Mouse (Mus musculus) spleen, adult 2 months (tissue): Measurements from ENCODE around the gene Dhx38. TPM values are rescaled to one million over a fixed set of nuclear protein-coding genes. Genes with fewer than 3 reads are reported as not detected.
A peak's percentile ranks its signal among the peaks of the same experiment; 100 is the strongest.

ENCODE experiments used
- DNase-seq, 2 experiments: peaks; one replicate each; pipeline versions ENCODE4 v3.0.0 to v3.0.0-alpha.2; 2012 to 2021; ENCODE audit warnings: low spot score in 2 of 2, low read depth in 1 of 2
- H3K27ac ChIP-seq: fragments of 200-500 bp; 2 replicates; pipeline ENCODE4 v1.5.1; 2012; ENCODE audit warnings: low read length, inconsistent platforms; ENCODE audit not compliant: insufficient read depth
- H3K27me3 ChIP-seq: fragments of 200-500 bp; 2 replicates; pipeline ENCODE4 v1.6.1; 2012; ENCODE audit warnings: mild to moderate bottlenecking, moderate library complexity, low read length, inconsistent platforms; ENCODE audit not compliant: control insufficient read depth, insufficient read depth
- H3K36me3 ChIP-seq: fragments of 200-500 bp; 2 replicates; pipeline ENCODE4 v1.6.1; 2012; ENCODE audit warnings: mild to moderate bottlenecking, low read length, inconsistent platforms; ENCODE audit not compliant: control insufficient read depth, insufficient read depth
- H3K4me1 ChIP-seq: fragments of 200-500 bp; 2 replicates; pipeline ENCODE4 v1.6.1; 2011; ENCODE audit warnings: inconsistent platforms; ENCODE audit not compliant: control insufficient read depth, insufficient read depth, insufficient read length
- H3K4me3 ChIP-seq: fragments of 200-500 bp; 2 replicates; pipeline ENCODE4 v1.5.1; 2011; ENCODE audit warnings: mild to moderate bottlenecking, inconsistent platforms; ENCODE audit not compliant: insufficient read depth, insufficient read length; ENCODE audit errors: extremely low read depth
- CTCF ChIP-seq: fragments of 200-500 bp; IDR thresholded peaks from 2 replicates; pipeline ENCODE4 v1.5.1; 2011; ENCODE audit warnings: mild to moderate bottlenecking, inconsistent platforms; ENCODE audit not compliant: insufficient read depth, insufficient read length, insufficient replicate concordance; ENCODE audit errors: extremely low read depth
- POLR2A ChIP-seq: fragments of 200-500 bp; IDR thresholded peaks from 2 replicates; pipeline ENCODE4 v1.6.1; 2011; ENCODE audit warnings: low read depth, low read length, inconsistent platforms
- WGBS: fragments of 180-500 bp; shearing (Covaris S2); methylation state at CpG from one replicate; pipeline ENCODE4 v1.1.7; 2018; 5-methylcytosine and 5-hydroxymethylcytosine counted together
- polyA plus RNA-seq: library from polyadenylated mRNA; depleted of rRNA; stranded (reverse); fragments of >200 nt; gene quantifications from 2 replicates; pipeline ENCODE4 v1.2.3, GENCODE M21; 2012; rRNA removed

The Dhx38 gene
- polyA plus RNA-seq, 1 experiment: 20.1 TPM

DNA sequence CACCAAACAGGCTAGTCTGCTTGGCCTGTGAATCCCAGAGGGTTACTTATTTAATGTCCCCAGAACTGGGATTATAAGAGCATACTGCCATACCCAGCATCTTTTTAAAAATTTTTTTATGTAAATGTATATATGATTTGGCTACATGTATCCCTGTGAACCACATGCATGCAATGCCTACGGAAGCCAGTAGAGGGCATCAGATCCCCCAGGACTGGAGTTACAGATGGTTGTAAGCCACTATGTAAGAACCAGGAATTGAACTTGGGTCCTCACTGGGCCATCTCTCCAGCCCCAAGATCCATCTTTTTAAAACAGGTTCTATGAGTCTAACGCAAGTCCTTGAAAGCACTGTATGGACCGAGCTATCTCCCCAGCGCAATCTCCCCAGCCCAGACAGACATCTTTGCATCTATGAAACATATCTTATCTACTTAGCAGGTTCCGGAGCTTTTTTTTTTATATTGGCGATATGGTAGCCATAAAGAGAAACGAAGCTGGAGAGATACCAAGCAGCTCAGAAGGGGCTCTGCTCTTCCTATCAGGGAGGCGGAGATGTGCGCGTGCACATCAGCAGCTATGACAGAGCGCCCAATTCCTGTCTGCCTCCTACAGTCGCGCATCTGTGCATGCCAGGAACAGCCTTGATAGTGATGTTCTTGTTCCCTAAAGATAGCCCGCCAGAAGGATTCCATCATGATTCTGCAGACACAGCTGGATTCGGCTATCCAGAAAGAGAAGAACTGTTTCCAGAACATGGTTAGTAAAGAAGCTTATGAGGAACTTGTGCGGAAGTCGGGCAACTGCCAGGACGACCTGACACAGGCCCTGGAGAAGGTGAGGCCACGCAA lies 30.3 kb downstream of the Dhx38 start:
- no peaks in the 10 kb centered on the region for H3K27me3 ChIP-seq
- no peak overlapping the region for H3K4me3 ChIP-seq
- no peaks in the 10 kb centered on the region for H3K4me1 ChIP-seq
- WGBS: 89% methylated on average over 19 of the region's 19 CpGs
- no peaks in the 10 kb centered on the region for H3K36me3 ChIP-seq
- TF ChIP-seq CTCF: peak; percentile 2; the same call in 1 of the 2 replicates
- no peak for TF ChIP-seq POLR2A
- no peak for DNase-seq
- H3K27ac ChIP-seq: no peak overlapping the region

DNA sequence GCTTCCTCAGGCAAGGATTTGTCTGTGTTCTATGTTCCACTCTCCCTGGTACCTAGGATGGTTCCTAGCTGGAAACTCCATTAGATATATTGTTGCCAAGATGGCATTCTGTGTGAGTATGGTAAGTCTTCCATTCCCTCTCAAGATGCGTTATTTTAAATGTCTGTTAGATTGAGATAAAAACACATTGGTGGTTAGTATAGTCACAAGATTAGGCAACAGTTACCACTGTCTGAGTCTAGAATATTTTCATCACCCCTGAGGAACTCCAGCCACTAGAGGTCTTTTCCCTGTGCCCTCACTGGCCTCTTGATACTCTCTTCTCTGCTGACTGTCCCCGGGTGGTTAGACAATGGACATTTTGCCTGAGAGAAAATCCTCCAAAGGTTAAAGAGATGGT lies 41.7 kb downstream of the Dhx38 start:
- WGBS: 80% methylated on average over 2 of the region's 2 CpGs
- DNase-seq: no peak
- Histone ChIP-seq H3K4me1 (no peaks in the 10 kb centered on the region), H3K27ac (no peak overlapping the region), H3K27me3 (no peaks in the 10 kb centered on the region), H3K4me3 (no peak overlapping the region), H3K36me3 (no peaks in the 10 kb centered on the region)
- TF ChIP-seq CTCF: no peak
- no peak for TF ChIP-seq POLR2A

DNA sequence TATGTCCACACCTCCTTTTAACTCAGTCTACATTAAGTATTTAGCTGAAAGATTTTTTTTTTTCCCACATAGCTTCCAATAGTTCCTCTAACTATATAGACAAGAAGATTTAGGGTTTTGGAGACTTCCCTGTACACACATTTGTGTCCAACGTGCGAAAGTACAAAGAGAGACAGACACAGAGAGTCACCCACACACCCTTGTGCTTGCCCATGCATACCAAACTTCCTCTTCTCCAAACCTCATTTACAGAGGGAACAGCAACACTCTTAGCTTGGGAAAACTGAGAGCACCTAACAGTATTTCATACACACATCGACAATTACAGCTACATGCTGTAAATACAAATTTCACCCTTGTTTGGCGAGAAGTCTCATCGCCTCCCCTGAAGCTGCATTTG lies 60.1 kb downstream of the Dhx38 start:
- Histone ChIP-seq H3K36me3 (no peaks in the 10 kb centered on the region), H3K27me3 (no peaks in the 10 kb centered on the region), H3K4me3 (no peak overlapping the region), H3K4me1 (no peaks in the 10 kb centered on the region), H3K27ac (no peak overlapping the region)
- no peak for DNase-seq
- 74% methylated on average over 5 of the region's 5 CpGs for WGBS
- no peak for TF ChIP-seq CTCF
- TF ChIP-seq POLR2A: no peak

DNA sequence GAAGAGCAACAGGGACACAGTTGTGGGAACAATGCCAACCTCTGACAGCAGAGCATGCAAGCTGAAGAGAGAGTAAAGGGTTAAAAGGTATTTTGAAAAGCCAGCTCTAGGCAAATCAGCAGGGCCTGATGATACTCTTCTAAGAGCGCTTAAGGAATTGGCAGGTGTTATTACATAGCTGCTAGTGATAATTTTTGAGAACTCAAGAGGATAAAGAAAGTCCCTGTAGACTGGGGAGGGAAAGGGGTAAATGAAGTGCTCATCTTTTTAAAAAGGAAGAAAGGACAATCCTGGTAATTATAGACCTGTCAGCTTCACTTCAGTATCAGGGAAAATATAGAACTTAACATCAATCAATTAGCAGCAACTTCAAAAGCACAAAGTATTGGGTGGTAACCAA lies 62.1 kb downstream of the Dhx38 start:
- TF ChIP-seq POLR2A (no peak), CTCF (no peak)
- WGBS: 80% methylated on average over 1 of the region's 1 CpGs

DNA sequence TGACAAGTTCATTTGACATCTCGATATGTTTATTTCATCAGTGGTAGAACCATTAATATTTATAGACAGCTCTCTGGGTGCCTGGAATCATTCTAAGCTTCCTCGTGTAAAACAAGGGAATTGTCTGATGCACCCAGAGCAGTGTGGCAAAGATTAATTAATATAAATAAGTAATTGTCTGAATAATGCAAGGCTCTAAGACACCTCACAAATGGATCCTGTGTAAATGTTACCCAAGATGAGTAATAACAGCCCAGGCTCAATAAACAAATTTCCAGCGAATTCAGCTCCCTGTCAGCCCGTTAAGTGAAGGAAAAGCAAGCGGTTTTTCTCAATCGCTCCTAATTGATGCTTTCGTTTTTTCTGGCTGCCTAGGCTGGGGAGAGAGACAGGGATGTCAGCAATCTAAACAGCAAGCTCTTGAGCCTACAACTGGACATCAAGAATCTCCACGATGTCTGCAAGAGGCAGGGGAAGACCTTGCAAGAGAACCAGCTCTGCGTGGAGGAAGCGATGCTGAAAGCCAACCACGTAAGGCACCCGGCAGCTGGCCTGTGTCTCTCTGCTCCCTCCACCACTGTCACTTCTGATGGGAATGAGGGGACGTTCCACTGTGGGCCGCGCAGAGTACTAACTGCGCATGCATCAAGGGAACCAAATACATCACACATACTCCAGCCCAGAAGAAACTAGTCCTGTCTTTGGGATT lies 66.5 kb downstream of the Dhx38 start:
- no peak for DNase-seq
- Histone ChIP-seq H3K27ac (no peak overlapping the region), H3K4me1 (no peaks in the 10 kb centered on the region), H3K4me3 (no peak overlapping the region), H3K27me3 (no peaks in the 10 kb centered on the region), H3K36me3 (no peaks in the 10 kb centered on the region)
- TF ChIP-seq CTCF (no peak), POLR2A (no peak)
- WGBS: 88% methylated on average over 16 of the region's 16 CpGs

More for the DNA sequence above, 62.1 kb downstream of the Dhx38 start:
- Histone ChIP-seq H3K36me3 (no peaks in the 10 kb centered on the region), H3K27ac (no peak overlapping the region), H3K4me1 (no peaks in the 10 kb centered on the region), H3K4me3 (no peak overlapping the region), H3K27me3 (no peaks in the 10 kb centered on the region)
- no peak for DNase-seq

Other genes starting within 250 kb of the Dhx38 start
- gene Pmfbp1, start 71.8 kb downstream of the Dhx38 start, polyA plus RNA-seq: not detected in 2 replicates
- gene Txnl4b, start within 50 bp of the Dhx38 start, polyA plus RNA-seq: 2.6 and 2.9 TPM in 2 replicates
- 22.1 and 31.9 TPM in 2 replicates for gene Hp, start 13.3 kb upstream of the Dhx38 start, polyA plus RNA-seq
- gene Dhodh, start 42.8 kb upstream of the Dhx38 start, polyA plus RNA-seq: 18.4 and 21.7 TPM in 2 replicates
- 0.72 and 0.91 TPM in 2 replicates for gene Pkd1l3, start 48.7 kb upstream of the Dhx38 start, polyA plus RNA-seq
- gene Ist1, start 127.4 kb upstream of the Dhx38 start, polyA plus RNA-seq: 23.5 and 26.3 TPM in 2 replicates
- gene Zfp821, start 139.7 kb upstream of the Dhx38 start, polyA plus RNA-seq: 5.1 and 7.6 TPM in 2 replicates
- 7.8 and 20.8 TPM in 2 replicates for gene Atxn1l, start 171.9 kb upstream of the Dhx38 start, polyA plus RNA-seq
- 15.9 and 16.5 TPM in 2 replicates for gene Ap1g1, start 212.7 kb upstream of the Dhx38 start, polyA plus RNA-seq